Mouse (Mus musculus): Measurements from ENCODE around the gene Rbbp8nl. TPM values are rescaled to one million over a fixed set of nuclear protein-coding genes. Genes with fewer than 3 reads are reported as not detected.

Rbbp8nl gene
- not detected in 2 replicates for polyA plus RNA-seq (2014; fragmentation: Nextera tagmentation; extraction: Ambion mirVana)

GRCm38 (mm10) chr2:180289440-180290108 lies at the start of gene Rbbp8nl:
Gene Rbbp8nl (minus strand): TSS chr2:180289879.
- 55% methylated on average over 16 of the region's 16 CpGs for WGBS
- no peak within 1 kb of the TSS for H3K4me3 ChIP-seq (replicated peaks; ENCODE audit: low read length)
- ATAC-seq (ENCODE audit: low FRiP score) (no peak), DNase-seq (ENCODE audit: low spot score) (no peak)
- H3K9me3 ChIP-seq (ENCODE audit: control insufficient read depth, low read length), result no peaks in the 10 kb centered on the region
- no peaks in the 10 kb centered on the region for H3K36me3 ChIP-seq (replicated peaks; ENCODE audit: control insufficient read depth, insufficient read depth)
- H3K4me1 ChIP-seq (replicated peaks; ENCODE audit: control insufficient read depth, insufficient read depth, low read length), result no peaks in the 10 kb centered on the region
- no peaks in the 10 kb centered on the region for H3K27me3 ChIP-seq (ENCODE audit: control insufficient read depth, insufficient read depth, low read length)
- H3K27ac ChIP-seq, result no peak within 1 kb of the TSS
- no peak within 1 kb of the TSS for H3K4me2 ChIP-seq (replicated peaks)
- H3K9ac ChIP-seq, result no peak within 1 kb of the TSS

GRCm38 (mm10) chr2:180334551-180334986 lies 44.9 kb upstream of the Rbbp8nl start, which contains the start of gene Gata5:
Gene Gata5 (minus strand): TSS chr2:180334699.
- Histone ChIP-seq H3K4me3 (replicated peaks; ENCODE audit: low read length) (peak within 1 kb of the TSS; percentile 22), H3K9ac (no peak within 1 kb of the TSS), H3K36me3 (replicated peaks; ENCODE audit: control insufficient read depth, insufficient read depth) (no peaks in the 10 kb centered on the region), H3K4me2 (replicated peaks) (peak within 1 kb of the TSS; percentile 44), H3K27me3 (ENCODE audit: control insufficient read depth, insufficient read depth, low read length) (peaks cover 66% of the 10 kb centered on the region), H3K9me3 (ENCODE audit: control insufficient read depth, low read length) (no peaks in the 10 kb centered on the region), H3K4me1 (replicated peaks; ENCODE audit: control insufficient read depth, insufficient read depth, low read length) (peaks cover 13% of the 10 kb centered on the region), H3K27ac (no peak within 1 kb of the TSS)
- ATAC-seq (ENCODE audit: low FRiP score), result no peak
- no peak for DNase-seq (ENCODE audit: low spot score)
- under 1% methylated on average over 31 of the region's 33 CpGs for WGBS

- H3K4me3 ChIP-seq (replicated peaks; ENCODE audit: low read length), result peak overlapping the region; percentile 22
- no peak for ATAC-seq (ENCODE audit: low FRiP score)
- peaks cover 66% of the 10 kb centered on the region for H3K27me3 ChIP-seq (ENCODE audit: control insufficient read depth, insufficient read depth, low read length)
- no peaks in the 10 kb centered on the region for H3K9me3 ChIP-seq (ENCODE audit: control insufficient read depth, low read length)
- peak overlapping the region; percentile 44 for H3K4me2 ChIP-seq (replicated peaks)
- H3K36me3 ChIP-seq (replicated peaks; ENCODE audit: control insufficient read depth, insufficient read depth), result no peaks in the 10 kb centered on the region
- H3K9ac ChIP-seq, result no peak overlapping the region
- peaks cover 13% of the 10 kb centered on the region for H3K4me1 ChIP-seq (replicated peaks; ENCODE audit: control insufficient read depth, insufficient read depth, low read length)
- 2% methylated on average over 68 of the region's 69 CpGs for WGBS
- no peak overlapping the region for H3K27ac ChIP-seq
- no peak for DNase-seq (ENCODE audit: low spot score)
Observed at GRCm38 (mm10) chr2:180333778-180334550, 44.3 kb upstream of the Rbbp8nl start.

GRCm38 (mm10) chr2:180329466-180329865 lies 39.8 kb upstream of the Rbbp8nl start:
- no peak overlapping the region for H3K4me2 ChIP-seq (replicated peaks)
- peaks cover 9% of the 10 kb centered on the region for H3K4me1 ChIP-seq (replicated peaks; ENCODE audit: control insufficient read depth, insufficient read depth, low read length)
- no peak overlapping the region for H3K27ac ChIP-seq
- WGBS, result 91% methylated on average over 1 of the region's 1 CpGs
- no peak overlapping the region for H3K4me3 ChIP-seq (replicated peaks; ENCODE audit: low read length)
- DNase-seq (ENCODE audit: low spot score) (no peak), ATAC-seq (ENCODE audit: low FRiP score) (no peak)
- peaks cover 30% of the 10 kb centered on the region for H3K27me3 ChIP-seq (ENCODE audit: control insufficient read depth, insufficient read depth, low read length)
- H3K9me3 ChIP-seq (ENCODE audit: control insufficient read depth, low read length), result no peaks in the 10 kb centered on the region
- no peak overlapping the region for H3K9ac ChIP-seq
- H3K36me3 ChIP-seq (replicated peaks; ENCODE audit: control insufficient read depth, insufficient read depth), result no peaks in the 10 kb centered on the region

GRCm38 (mm10) chr2:180322674-180323355 lies 33.1 kb upstream of the Rbbp8nl start:
- Histone ChIP-seq H3K9ac (no peak overlapping the region), H3K4me2 (replicated peaks) (no peak overlapping the region), H3K27me3 (ENCODE audit: control insufficient read depth, insufficient read depth, low read length) (no peaks in the 10 kb centered on the region), H3K36me3 (replicated peaks; ENCODE audit: control insufficient read depth, insufficient read depth) (no peaks in the 10 kb centered on the region), H3K27ac (no peak overlapping the region), H3K9me3 (ENCODE audit: control insufficient read depth, low read length) (no peaks in the 10 kb centered on the region), H3K4me1 (replicated peaks; ENCODE audit: control insufficient read depth, insufficient read depth, low read length) (no peaks in the 10 kb centered on the region), H3K4me3 (replicated peaks; ENCODE audit: low read length) (no peak overlapping the region)
- no peak for DNase-seq (ENCODE audit: low spot score)
- WGBS, result 32% methylated on average over 14 of the region's 14 CpGs
- ATAC-seq (ENCODE audit: low FRiP score), result no peak

GRCm38 (mm10) chr2:180320216-180320615 lies 30.5 kb upstream of the Rbbp8nl start:
- WGBS, result 75% methylated on average over 4 of the region's 4 CpGs

GRCm38 (mm10) chr2:180317591-180317990 lies 27.9 kb upstream of the Rbbp8nl start:
- Histone ChIP-seq H3K4me3 (replicated peaks; ENCODE audit: low read length) (no peak overlapping the region), H3K27me3 (ENCODE audit: control insufficient read depth, insufficient read depth, low read length) (no peaks in the 10 kb centered on the region), H3K27ac (no peak overlapping the region), H3K4me2 (replicated peaks) (no peak overlapping the region), H3K9me3 (ENCODE audit: control insufficient read depth, low read length) (no peaks in the 10 kb centered on the region), H3K36me3 (replicated peaks; ENCODE audit: control insufficient read depth, insufficient read depth) (no peaks in the 10 kb centered on the region), H3K9ac (no peak overlapping the region), H3K4me1 (replicated peaks; ENCODE audit: control insufficient read depth, insufficient read depth, low read length) (no peaks in the 10 kb centered on the region)
- DNase-seq (ENCODE audit: low spot score), result no peak
- no peak for ATAC-seq (ENCODE audit: low FRiP score)
- WGBS, result 78% methylated on average over 7 of the region's 7 CpGs

More at GRCm38 (mm10) chr2:180320216-180320615, 30.5 kb upstream of the Rbbp8nl start:
- no peak overlapping the region for H3K4me3 ChIP-seq (replicated peaks; ENCODE audit: low read length)
- no peak overlapping the region for H3K9ac ChIP-seq
- DNase-seq (ENCODE audit: low spot score) (no peak), ATAC-seq (ENCODE audit: low FRiP score) (no peak)
- no peaks in the 10 kb centered on the region for H3K4me1 ChIP-seq (replicated peaks; ENCODE audit: control insufficient read depth, insufficient read depth, low read length)
- H3K4me2 ChIP-seq (replicated peaks), result no peak overlapping the region
- H3K9me3 ChIP-seq (ENCODE audit: control insufficient read depth, low read length), result no peaks in the 10 kb centered on the region
- H3K27me3 ChIP-seq (ENCODE audit: control insufficient read depth, insufficient read depth, low read length), result no peaks in the 10 kb centered on the region
- no peak overlapping the region for H3K27ac ChIP-seq
- H3K36me3 ChIP-seq (replicated peaks; ENCODE audit: control insufficient read depth, insufficient read depth), result no peaks in the 10 kb centered on the region

- H3K9me3 ChIP-seq (ENCODE audit: control insufficient read depth, low read length), result no peaks in the 10 kb centered on the region
- ATAC-seq (ENCODE audit: low FRiP score) (no peak), DNase-seq (ENCODE audit: low spot score) (no peak)
- no peaks in the 10 kb centered on the region for H3K27me3 ChIP-seq (ENCODE audit: control insufficient read depth, insufficient read depth, low read length)
- H3K27ac ChIP-seq, result no peak overlapping the region
- H3K36me3 ChIP-seq (replicated peaks; ENCODE audit: control insufficient read depth, insufficient read depth), result no peaks in the 10 kb centered on the region
- no peak overlapping the region for H3K4me3 ChIP-seq (replicated peaks; ENCODE audit: low read length)
- H3K9ac ChIP-seq, result no peak overlapping the region
- H3K4me1 ChIP-seq (replicated peaks; ENCODE audit: control insufficient read depth, insufficient read depth, low read length), result no peaks in the 10 kb centered on the region
- no peak overlapping the region for H3K4me2 ChIP-seq (replicated peaks)
- WGBS, result 86% methylated on average over 2 of the region's 2 CpGs
Observed at GRCm38 (mm10) chr2:180314292-180314691, 24.6 kb upstream of the Rbbp8nl start.

- Histone ChIP-seq H3K27ac (no peak overlapping the region), H3K36me3 (replicated peaks; ENCODE audit: control insufficient read depth, insufficient read depth) (no peaks in the 10 kb centered on the region), H3K9me3 (ENCODE audit: control insufficient read depth, low read length) (no peaks in the 10 kb centered on the region), H3K4me1 (replicated peaks; ENCODE audit: control insufficient read depth, insufficient read depth, low read length) (no peaks in the 10 kb centered on the region), H3K4me2 (replicated peaks) (no peak overlapping the region), H3K27me3 (ENCODE audit: control insufficient read depth, insufficient read depth, low read length) (no peaks in the 10 kb centered on the region), H3K9ac (no peak overlapping the region), H3K4me3 (replicated peaks; ENCODE audit: low read length) (no peak overlapping the region)
- ATAC-seq (ENCODE audit: low FRiP score) (no peak), DNase-seq (ENCODE audit: low spot score) (no peak)
- WGBS, result 87% methylated on average over 4 of the region's 4 CpGs
Observed at GRCm38 (mm10) chr2:180311147-180311546, 21.5 kb upstream of the Rbbp8nl start.

Data from hindbrain, embryonic 14.5 days (tissue).